Mouse (Mus musculus) urinary bladder, postnatal 25 days (tissue): ENCODE measurements around the gene Taf3.

ENCODE experiments used
- DNase-seq: peaks from one replicate; pipeline ENCODE4 v3.0.0; 2022; ENCODE audit warnings: low spot score

Taf3 gene

GRCm38 (mm10) chr2:9875676-9876357 lies 172.6 kb downstream of the Taf3 start:
- DNase-seq: no peak

- no peak for DNase-seq
These were observed 173.2 kb downstream of the Taf3 start for GRCm38 (mm10) chr2:9875220-9875619.

GRCm38 (mm10) chr2:9874467-9875219 lies 173.8 kb downstream of the Taf3 start:
- no peak for DNase-seq

GRCm38 (mm10) chr2:9873757-9874156 lies 174.6 kb downstream of the Taf3 start:
- DNase-seq: no peak

- DNase-seq: no peak
These were observed 175.7 kb downstream of the Taf3 start for GRCm38 (mm10) chr2:9872682-9873081.

GRCm38 (mm10) chr2:9871798-9872197 lies 176.6 kb downstream of the Taf3 start:
- no peak for DNase-seq

GRCm38 (mm10) chr2:9871141-9871716 lies 177.2 kb downstream of the Taf3 start:
- no peak for DNase-seq

GRCm38 (mm10) chr2:9867092-9867825 lies 181.1 kb downstream of the Taf3 start:
- DNase-seq: no peak
